Mouse (Mus musculus) urinary bladder, adult 18-20 months (tissue): ENCODE results near the gene Wasf3.
"Not testable (repeated sequence)": the region's sequence is repeated elsewhere in the genome, so short reads cannot be mapped to it uniquely, and the experiment has no call there.

Experiments used
- DNase-seq, 2 experiments: peaks; one replicate each; pipeline ENCODE4 v3.0.0; 2022; ENCODE audit warnings: low spot score in 2 of 2, mixed read lengths in 2 of 2

Gene Wasf3

DNA sequence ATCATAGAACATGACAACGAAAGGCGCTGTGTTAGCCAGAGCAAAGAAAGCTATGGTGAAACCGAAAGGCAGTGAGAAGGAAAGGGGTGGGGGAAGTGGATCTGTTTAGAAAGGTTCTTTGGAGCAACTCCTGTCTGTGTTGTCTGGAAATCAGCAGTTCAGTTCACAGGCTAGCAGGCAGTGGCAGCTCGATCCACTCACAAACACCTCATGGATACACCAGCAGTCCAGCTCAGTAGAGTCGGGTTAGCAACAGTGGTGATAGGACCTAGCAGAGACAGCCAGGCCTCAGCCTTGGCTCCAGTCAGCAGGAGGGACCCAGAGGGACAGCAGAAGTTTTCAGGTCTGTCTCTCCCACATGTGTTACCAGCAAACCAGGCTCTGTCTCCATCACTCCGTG is 16.2 kb downstream of the Wasf3 start:
- DNase-seq = not testable (repeated sequence)

DNA sequence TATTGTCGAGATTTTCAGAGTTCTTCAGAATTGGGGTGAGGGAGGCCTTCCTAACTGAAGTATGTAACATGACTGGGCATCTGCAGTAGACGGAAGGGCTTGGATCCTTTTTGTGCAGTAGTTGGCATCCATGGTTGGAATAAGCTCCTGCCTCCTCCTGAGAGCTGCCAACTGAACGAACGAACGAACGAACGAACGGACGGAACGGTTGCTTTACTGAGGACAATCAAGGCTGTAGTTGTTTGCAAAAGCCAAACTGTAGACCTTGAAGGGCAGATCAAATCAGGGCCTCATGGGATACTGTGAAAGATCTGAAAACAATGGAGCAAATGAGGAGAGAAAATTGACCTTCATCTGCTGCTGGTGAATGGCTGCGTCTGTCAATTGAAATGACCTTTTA is 17.5 kb downstream of the Wasf3 start:
- DNase-seq = no peak

DNA sequence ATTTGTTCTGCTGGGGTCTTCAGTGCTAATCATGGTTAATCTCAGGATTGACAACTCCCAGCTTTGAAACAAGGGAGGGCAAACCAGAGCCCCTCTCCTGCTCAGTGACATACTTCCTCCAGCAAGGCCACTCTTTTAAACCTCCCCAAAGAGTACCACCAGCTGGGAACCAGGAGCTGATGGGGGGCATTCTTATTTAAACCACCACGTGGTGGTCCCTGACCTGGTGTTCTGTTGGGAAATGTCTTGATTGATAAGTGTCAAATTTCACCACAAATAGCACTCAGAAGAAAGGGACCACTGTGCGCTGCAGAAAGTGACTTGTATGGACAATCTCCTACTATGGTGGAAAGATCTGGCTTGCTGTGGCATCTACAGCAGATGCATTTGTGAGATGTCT is 19.1 kb downstream of the Wasf3 start:
- no peak for DNase-seq

DNA sequence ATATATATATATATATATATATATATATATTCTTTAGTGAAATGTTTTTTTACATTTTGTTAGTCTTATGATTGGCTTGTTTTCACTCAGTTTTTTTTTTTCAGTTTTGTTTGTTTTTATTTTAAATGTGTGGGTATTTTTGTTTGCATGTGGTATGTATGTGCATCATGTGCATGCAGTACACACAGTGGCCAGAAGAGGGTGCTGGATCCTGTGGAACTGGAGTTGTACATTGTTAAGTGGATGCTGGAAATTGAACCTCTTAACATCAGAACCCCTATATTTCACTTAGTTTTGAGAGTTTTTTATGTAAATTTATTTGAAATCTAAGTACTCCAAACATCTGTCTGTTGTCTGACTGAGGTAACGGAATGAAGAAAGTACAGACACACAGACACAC is 21.3 kb downstream of the Wasf3 start:
- DNase-seq = no peak

DNA sequence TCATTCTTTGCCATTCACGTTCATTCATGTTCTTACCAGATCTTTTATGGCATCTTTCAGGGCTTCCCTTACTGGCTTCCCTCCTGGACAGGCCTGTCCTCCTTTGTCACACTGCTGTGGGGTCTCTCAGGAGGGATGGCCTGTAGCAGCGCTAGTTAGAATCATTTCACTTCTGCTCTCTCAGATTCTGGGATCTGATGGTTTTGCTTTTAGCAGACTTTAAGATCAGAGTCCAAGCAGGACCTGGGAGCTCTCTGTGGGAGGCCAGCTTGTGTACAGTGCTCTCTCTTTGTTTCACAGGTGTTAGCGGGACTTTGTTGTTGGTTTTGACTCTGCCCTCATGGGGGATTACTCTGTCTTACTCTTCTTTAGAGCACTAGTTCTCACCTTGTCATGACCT is 23.0 kb downstream of the Wasf3 start:
- no peak for DNase-seq

DNA sequence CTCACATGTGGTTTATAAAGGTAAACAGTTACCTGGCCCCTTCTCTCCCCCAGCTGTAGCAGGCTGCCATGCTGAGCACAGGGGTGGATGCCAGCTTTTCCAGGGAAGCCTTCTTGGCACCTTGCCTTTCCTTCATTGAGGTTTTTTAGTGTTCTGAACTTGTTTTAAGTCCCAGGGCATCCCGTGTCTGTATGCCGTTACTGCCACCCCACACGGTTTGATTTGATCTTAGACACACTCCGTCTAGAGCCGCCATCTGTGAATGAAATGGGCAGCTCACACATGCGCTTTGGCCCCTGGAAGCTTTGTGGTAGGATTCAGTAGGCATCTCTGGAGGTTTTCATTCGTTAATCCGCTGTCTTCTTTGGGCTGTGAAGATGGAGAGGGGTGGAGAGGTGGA is 23.8 kb downstream of the Wasf3 start:
- DNase-seq = no peak

DNA sequence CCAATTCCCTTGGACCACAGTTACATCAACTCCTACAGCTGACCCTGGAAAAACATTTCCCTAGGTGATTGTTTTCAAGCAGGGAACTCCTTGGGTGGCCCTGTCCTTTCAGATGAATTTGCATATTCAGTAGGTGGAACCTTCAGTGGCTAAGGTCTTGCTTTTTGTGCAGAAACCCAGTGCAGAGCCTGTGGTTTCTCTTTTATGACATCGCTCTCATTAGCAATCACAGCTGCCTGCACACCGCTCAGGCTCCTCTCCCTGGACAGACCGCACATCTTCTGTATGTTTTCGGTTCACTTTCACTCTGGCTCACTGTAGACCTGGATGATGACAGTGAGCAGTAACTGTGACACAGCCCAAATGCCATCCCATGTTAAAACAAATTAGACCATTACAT is 26.0 kb downstream of the Wasf3 start:
- no peak for DNase-seq

DNA sequence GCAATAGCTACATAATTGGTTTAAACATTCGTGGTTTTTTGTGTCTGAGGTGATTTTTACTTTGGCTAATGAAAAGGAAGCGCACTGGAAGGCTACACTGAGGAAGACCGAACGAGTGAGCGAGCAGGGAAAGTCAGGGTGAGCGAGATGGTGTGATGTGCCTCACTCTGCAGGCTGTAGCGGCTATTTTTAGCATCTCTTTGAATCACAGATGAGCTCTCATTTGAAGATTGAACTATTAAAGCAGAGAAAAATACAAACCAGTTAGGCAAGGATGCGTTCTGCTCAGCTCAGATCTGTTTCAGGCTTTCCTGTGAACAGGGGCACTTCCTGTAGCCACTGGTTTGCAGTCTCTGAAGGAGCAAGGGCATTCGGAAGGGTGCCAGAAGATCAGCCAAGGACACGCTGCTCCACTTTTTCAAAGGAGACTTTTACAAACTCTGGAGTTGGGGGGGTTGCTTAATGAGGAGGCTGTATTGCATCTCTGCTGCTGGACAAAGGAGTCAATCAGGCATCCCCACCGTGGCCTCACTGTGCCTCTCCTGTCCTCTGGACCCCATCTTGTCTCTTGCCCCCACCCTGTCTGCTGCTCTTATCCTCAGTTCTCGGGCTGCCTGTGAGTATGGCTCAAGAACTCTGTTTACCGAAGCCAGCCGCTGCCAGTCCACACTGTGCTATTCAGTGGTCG is 28.1 kb downstream of the Wasf3 start:
- DNase-seq = no peak

DNA sequence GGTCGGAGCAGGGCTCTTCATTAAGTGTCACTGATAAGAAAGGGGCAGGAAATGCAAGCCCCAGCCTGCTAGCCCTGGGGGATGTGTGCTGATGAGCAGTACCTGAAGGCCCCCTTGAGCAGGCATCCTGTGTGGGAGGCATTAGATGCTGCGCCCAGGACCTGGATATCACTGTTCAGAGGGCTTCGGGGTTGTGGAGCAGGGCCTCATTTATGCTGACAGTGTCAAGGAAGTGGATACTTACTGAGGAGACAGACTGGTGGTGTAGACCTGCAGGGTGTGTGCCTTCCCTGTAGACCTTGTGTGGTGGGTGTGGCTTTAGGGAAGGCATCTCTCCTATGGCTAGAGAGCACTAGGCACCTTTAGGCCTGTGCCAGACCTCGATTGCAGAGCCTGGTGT is 29.8 kb downstream of the Wasf3 start:
- no peak for DNase-seq

DNA sequence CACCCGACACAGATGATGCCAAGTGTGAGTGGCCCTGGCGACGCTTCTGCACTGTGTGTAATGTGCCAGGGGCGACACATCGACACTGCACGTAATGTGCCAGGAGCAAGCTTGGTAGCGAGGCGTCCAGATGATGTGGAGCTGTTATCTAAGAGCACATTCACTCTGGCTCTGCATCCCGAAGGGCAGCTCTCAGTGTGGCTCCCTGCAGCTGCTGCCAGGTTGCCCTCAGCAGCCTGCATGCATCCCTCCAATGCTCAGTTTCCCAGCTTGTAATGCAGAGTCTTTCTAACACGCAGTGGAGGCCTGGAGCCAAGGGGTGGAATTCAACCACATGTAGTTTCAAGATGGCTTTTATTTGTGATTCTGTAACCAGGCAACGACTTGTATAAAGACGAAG is 30.4 kb downstream of the Wasf3 start:
- no peak for DNase-seq

DNA sequence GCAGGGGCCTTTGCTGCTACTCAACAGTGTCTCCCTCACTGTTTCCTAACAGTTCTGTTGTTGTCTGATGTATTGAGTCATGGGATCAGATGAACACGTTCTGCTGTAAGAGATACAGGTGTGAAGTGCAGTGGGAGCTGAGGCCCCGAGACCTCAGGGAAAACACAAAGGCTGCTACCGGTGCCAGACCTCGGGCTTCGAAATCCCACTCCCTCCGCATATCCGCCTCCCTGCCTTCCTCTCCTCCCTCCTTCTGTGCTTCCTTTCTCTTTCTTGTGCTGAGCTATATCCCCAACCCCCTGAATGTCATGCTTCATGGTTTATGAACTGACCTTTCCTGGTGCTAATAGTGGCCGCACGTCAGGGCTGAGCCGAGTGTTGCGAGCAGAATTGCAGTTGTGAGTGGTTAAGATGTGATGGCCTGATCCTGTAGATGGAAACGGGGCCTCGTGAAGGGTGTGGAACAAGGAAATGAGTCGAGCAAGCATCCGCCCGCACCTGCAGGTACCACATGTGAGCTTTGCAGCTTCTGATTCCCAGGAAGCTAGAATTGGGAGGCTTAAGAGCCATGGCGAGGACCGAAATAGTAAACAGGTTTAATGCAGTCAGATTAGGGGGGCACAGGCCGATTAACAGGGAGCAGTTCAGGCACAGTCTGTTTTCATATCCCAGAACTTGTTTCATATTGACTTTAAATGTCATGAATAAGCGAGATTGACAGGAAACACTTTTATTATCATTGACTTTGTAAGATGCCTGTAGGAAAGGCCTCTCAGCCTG is 31.7 kb downstream of the Wasf3 start:
- no peak for DNase-seq

DNA sequence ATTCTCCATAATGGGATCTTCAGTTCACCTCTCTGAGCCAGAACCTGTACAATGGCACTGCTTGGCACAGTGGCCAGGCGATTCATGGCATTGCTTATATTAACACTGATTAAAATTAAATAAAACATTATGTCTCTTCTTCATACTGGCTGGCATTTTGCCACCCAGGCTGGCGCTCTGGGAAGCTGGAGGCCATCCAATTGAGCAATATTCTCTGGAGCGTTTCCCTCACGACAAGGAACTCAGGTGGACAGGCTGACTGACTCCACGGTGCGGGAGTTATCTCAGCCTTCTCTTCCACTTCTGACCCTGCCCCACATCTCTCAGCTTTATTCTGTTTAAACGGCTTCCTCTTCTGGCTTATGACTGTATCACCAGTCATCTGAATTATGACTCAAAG is 33.3 kb downstream of the Wasf3 start:
- no peak for DNase-seq

DNA sequence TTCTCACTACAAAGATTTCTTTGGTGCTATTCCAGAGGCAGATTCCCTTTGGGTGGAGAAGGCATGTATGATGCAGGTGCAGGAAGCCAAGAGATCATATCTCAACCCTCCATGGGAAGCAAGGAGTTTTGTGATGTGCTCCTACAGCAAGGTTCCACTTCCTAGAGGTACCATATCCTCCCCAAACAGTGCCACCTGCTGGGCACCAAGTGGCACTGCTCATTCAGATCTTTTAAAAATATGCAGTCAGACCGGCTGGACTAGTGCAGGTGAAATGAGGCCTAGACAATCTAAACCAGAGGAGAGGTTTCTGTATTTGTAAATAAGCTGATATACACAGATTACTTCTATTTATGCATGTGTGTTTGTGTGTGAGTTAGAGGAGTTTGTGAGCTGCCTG is 35.3 kb downstream of the Wasf3 start:
- DNase-seq = no peak

DNA sequence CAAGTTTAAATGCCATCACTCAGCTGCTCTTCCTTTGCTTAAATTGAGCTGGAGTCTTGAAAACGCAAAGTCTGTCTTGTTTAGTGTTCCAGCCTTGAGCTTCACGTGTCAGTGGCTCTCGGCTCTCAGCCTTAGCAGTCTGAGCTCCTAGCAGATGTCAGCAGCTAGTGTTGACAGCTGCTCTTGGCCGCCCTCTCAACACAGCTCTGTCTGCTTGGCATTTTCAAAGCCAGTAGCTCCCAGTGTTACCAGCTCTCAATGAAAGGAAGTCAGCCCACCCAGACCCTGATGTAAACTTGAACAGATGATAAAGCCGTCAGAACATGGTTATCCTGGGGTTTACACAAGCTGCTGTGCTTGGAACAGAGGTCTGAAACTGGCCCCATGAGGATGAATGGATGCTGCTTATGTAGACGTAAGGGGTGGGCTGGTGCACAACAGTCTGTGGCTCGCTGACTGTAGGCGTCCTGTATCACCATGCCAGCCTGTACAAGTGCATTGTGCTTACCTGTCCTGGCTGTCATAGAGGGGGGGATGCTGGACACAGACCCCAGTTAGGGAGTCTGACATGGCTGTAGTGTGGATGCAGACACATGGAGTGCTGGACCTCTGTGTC is 40.0 kb downstream of the Wasf3 start:
- no peak for DNase-seq

DNA sequence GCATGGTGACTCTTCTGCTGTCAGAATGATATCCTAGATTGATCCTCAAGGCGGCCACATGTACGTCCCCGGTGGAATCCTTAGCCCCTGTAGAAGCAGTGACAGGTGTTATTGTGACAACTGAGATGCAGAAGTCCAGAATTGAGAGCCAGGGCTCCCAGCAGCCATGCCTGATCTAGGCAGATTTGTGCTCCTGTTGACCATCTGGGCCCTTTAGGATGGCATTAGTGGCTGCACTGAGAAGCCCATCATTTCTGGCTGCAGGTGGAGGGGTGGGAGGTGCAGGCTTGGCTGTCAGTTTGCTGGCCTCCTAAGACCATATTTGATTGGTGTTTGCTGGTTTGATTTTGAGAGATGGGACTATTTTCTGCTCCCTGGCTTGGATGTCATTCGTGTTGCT is 40.9 kb downstream of the Wasf3 start:
- no peak for DNase-seq

DNA sequence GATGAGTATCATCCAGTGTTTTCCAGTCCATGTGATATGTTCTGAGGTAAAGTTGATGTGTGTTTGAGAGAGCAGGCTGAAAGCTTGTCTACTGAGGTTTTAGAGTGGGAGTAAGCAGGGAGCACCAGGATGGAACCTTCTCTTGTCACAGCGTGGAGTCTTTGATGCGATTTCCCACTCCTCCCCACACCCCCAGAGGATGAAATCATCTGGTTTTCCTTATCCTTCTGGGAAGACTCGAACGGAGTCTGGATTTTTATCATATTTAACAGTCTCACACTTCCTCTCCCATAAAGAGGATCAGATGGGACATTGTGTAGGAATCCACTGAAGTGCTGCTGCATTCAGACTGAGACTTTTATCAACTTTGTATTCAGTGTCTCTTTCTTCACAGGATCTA is 43.3 kb downstream of the Wasf3 start:
- no peak for DNase-seq

DNA sequence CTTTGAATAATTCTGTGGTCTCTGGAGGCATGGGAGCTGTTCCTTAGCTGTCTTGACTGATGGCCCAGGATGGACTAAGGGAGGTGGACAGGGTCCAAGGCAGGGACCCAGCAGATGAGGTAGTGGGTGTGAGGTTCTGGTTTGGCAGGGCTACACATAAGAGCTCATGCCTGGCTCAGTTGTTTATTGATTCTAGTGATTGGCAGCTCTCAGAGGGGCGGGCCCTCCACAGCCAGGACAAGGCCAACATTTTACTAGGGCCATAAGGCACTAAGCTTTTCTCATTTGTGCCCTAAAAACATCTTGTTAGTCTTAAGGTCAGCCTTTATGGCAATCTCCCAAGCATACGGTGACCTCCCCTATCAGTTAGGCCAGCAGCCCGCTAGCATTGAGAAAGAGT is 47.0 kb downstream of the Wasf3 start:
- DNase-seq = no peak

DNA sequence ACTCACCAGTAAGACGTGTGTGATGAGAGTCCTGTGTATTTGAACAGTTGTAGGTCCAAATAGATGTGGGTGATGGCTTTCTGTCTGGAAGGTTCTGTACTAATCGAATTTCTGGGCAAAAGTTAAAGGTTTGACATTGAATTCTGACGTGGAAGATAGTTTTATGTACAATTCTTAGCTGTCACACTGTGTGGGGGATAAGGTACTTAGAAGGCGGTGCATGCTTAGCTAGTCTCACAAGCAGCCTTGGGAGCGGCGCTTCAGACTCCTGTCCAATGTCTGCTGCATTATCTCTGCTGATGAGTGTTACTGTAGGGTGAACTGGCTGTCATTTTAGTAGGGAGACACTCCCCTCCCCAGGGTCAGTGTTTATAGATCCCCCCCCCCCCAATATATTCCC is 47.7 kb downstream of the Wasf3 start:
- DNase-seq = no peak

DNA sequence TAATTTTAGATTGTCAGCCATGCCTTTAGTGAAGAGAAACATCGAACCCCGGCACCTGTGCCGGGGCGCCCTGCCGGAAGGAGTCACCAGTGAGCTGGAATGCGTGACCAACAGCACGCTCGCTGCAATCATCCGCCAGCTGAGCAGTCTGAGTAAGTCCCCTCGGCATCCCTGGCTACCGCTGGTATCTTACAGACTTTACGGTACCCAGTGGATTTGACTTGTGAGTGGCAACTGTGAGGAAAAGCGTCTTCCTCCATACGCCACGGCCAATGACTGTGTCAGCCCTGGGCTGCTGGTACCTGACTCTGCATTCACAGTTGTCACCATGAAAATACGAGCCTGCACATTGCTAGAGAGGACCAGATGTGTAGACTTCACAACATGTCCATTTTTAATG is 50.5 kb downstream of the Wasf3 start:
- DNase-seq = no peak

DNA sequence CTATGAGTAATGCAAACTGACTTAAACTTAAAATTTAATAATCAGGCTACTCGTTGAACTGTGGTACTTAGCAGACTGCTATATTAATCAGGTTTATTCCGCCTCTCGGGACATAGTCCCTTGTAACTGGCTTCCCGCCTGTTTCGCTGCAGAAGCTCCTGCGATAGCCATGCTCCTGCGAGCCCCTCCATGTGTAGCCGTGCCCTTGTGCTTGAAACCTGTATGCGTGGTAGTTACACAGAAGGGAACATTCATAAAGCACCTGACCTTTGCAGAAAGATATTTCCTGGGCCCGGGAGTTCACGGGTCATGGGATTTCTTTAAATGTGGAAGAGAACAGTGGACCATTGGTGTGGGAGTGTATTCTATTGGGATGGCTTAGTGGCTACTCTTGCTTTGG is 52.0 kb downstream of the Wasf3 start:
- DNase-seq = no peak

DNA sequence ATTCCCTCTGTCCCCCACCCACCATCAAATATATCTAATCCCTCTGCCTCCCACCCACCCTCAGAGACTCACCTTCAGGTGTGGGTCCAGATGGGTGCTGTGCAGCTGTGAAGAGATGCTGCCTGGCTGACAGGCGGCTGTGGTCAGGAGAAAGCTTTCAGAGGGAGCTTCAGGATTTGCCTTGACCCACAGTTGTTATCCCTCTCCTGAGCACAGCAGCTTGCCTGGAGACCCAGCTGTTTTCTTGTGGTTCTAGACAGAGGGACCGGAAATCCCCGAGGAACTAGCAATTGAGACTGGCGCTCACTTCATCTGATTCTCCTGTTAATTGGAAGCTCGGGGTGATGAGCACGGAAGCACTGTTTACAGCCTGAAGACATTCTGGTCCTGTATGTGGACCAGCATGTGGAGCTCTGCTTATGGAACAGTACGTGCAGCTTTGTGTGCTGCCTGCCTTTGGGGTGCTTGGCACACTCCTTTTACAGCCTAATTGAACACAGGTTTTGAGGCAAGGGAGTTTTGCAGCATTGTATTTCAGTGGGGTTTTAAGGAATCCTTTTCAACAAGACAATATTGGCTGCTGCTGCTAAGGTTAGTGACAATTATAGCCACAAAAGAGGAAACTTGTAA is 54.5 kb downstream of the Wasf3 start:
- no peak for DNase-seq

DNA sequence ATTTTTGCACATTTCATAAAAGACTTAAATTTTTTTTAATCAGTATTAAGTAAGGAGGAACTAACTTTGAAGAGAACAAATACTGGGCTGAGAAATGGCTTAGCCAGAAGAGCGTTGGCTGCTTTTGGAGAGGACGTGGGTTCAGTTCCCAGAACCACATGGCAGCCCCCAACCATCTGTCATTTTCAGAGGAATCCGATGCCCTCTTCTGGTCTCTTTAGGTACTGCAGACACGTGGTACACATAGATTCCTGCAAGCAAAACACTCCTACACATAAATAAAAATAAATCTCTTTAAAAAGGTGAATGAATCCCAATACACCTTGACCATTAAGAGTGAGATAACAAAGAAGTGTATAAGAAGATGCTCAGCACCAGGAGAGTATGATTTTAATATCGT is 55.5 kb downstream of the Wasf3 start:
- no peak for DNase-seq

DNA sequence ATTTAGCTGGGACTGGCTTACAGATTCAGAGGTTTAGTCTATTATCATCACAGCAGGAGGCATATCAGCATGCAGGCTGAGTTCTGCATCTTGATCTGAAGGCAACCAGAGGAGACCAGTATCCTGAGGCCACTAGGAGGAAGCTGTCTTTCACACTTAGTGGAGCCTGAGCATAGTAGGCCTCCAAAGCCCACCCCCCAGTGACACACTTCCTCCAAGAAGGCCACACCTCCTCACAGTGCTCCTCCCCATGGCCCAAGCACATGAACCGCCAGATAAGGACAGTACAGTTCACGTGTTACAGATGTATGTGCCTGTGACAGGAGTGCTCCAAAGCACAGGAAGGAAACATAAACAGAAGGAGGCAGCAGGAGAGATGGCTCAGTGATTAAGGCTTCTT is 58.0 kb downstream of the Wasf3 start:
- no peak for DNase-seq
